Mouse (Mus musculus): ENCODE data around the gene Zdhhc19. TPM values are rescaled to one million over a fixed set of nuclear protein-coding genes. Genes with fewer than 3 reads are reported as not detected.

Gene Zdhhc19
- polyA plus RNA-seq (2011; ENCODE audit: insufficient read depth, insufficient read length, low read depth, missing spikeins) = not detected in 2 replicates

DNA sequence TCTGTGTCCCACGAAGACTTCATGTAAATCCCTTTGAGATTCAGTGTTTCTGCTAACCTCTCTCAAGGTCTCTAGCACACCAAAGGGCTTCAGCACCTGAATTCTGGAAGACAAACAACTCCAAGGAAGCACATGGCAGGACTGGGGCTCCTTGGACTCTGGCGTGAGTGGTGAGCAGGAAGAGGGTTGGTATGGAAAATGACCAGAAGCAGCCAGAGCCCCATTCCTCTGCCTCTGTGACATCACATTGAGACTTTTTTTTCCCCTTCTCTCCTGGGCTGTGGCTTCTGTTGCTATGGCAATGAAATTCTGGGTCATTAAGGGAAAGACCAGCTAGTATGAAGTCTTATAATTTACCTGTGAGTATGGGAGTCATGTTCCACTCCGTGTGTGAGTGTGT lies at the start of gene Zdhhc19:
Gene Zdhhc19, plus strand, starts transcription at position 301 of the 400 bp plus-strand sequence.
- no peak within 1 kb of the TSS for H3K27ac ChIP-seq (ENCODE audit: insufficient read depth, low read length)
- H3K36me3 ChIP-seq (ENCODE audit: control insufficient read depth, insufficient read depth, low read length, poor library complexity, severe bottlenecking) = no peaks in the 10 kb centered on the region
- no peak within 1 kb of the TSS for H3K4me3 ChIP-seq (ENCODE audit: low read depth, low read length)
- no peak within 1 kb of the TSS for H3K9ac ChIP-seq (ENCODE audit: low read depth, poor library complexity, severe bottlenecking)
- H3K27me3 ChIP-seq (ENCODE audit: control insufficient read depth, insufficient read depth, low read length, poor library complexity, severe bottlenecking) = no peaks in the 10 kb centered on the region
- H3K4me1 ChIP-seq (ENCODE audit: control insufficient read depth, insufficient read depth, low read length) = peaks cover 6% of the 10 kb centered on the region
- peaks cover 5% of the 10 kb centered on the region; the same call in 1 of the 2 replicates for H3K9me3 ChIP-seq (replicated peaks; ENCODE audit: control insufficient read depth, insufficient read depth, low read length, poor library complexity, severe bottlenecking)
- no peak for TF ChIP-seq EP300 (IDR thresholded peaks at IDR 0.05; ENCODE audit: insufficient read depth, low read depth, low read length)
- no peak for TF ChIP-seq POLR2A (IDR thresholded peaks at IDR 0.05; ENCODE audit: insufficient read depth, low read length)

DNA sequence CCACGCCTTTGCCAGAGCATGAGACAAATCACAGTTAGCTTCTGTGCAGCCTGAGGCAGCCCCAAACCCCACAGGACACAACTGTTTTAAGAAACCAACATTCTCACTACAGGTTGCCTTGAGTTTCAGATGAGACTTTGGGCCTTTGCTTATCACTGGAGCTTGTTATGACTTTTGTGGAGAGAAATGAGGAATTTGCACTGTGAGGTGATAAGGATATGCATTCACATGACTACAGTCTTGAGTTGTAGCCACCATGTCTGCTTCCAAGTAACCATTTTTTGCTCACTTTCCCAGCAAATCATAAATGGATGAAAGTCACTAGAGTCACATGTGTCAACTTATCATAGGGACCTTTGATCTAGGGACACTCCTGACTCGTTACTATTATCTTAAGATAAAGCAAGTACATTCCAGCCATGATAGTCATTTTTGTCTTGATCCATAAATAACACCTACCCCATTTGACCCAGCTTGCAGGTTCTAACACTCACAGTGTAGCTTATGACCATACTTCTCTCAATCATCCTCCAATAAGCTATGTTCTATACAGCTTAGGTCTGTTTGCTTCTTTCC lies 49.4 kb upstream of the Zdhhc19 start:
- H3K36me3 ChIP-seq (ENCODE audit: control insufficient read depth, insufficient read depth, low read length, poor library complexity, severe bottlenecking) = no peaks in the 10 kb centered on the region
- TF ChIP-seq CTCF (IDR thresholded peaks at IDR 0.05; ENCODE audit: low read depth, low read length) = no peak
- no peak for TF ChIP-seq EP300 (IDR thresholded peaks at IDR 0.05; ENCODE audit: insufficient read depth, low read depth, low read length)
- no peak for TF ChIP-seq POLR2A (IDR thresholded peaks at IDR 0.05; ENCODE audit: insufficient read depth, low read length)
- no peak overlapping the region for H3K27ac ChIP-seq (ENCODE audit: insufficient read depth, low read length)
- H3K9me3 ChIP-seq (replicated peaks; ENCODE audit: control insufficient read depth, insufficient read depth, low read length, poor library complexity, severe bottlenecking) = no peaks in the 10 kb centered on the region; the same call in 1 of the 2 replicates
- H3K9ac ChIP-seq (ENCODE audit: low read depth, poor library complexity, severe bottlenecking) = no peak overlapping the region
- no peak overlapping the region for H3K4me3 ChIP-seq (ENCODE audit: low read depth, low read length)
- H3K4me1 ChIP-seq (ENCODE audit: control insufficient read depth, insufficient read depth, low read length) = peaks cover 3% of the 10 kb centered on the region
- no peaks in the 10 kb centered on the region for H3K27me3 ChIP-seq (ENCODE audit: control insufficient read depth, insufficient read depth, low read length, poor library complexity, severe bottlenecking)

DNA sequence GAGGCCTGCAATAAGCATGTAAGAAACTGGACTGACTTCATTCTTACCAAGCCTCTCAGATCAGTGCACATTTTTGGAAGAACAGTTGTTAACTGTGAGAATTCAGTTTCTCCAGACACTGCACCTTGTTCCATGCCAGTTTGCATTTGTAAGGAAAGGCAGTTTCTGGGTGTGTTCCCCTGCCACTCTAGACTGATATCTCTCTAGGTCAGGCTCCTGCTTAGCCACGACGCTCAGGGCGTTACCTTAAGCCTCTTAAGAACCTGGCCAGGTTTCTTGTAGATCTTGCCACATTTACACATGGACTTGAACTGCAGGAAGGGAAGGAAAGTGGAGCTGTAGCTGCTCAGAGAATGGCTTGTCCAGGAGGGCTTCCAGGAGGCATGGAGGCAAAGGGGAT lies 46.4 kb upstream of the Zdhhc19 start:
- Histone ChIP-seq H3K4me1 (ENCODE audit: control insufficient read depth, insufficient read depth, low read length) (peaks cover 3% of the 10 kb centered on the region), H3K9ac (ENCODE audit: low read depth, poor library complexity, severe bottlenecking) (no peak overlapping the region), H3K9me3 (replicated peaks; ENCODE audit: control insufficient read depth, insufficient read depth, low read length, poor library complexity, severe bottlenecking) (no peaks in the 10 kb centered on the region), H3K27me3 (ENCODE audit: control insufficient read depth, insufficient read depth, low read length, poor library complexity, severe bottlenecking) (no peaks in the 10 kb centered on the region), H3K4me3 (ENCODE audit: low read depth, low read length) (no peak overlapping the region), H3K36me3 (ENCODE audit: control insufficient read depth, insufficient read depth, low read length, poor library complexity, severe bottlenecking) (no peaks in the 10 kb centered on the region), H3K27ac (ENCODE audit: insufficient read depth, low read length) (no peak overlapping the region)
- TF ChIP-seq POLR2A (IDR thresholded peaks at IDR 0.05; ENCODE audit: insufficient read depth, low read length) (no peak), CTCF (IDR thresholded peaks at IDR 0.05; ENCODE audit: low read depth, low read length) (no peak), EP300 (IDR thresholded peaks at IDR 0.05; ENCODE audit: insufficient read depth, low read depth, low read length) (no peak)

DNA sequence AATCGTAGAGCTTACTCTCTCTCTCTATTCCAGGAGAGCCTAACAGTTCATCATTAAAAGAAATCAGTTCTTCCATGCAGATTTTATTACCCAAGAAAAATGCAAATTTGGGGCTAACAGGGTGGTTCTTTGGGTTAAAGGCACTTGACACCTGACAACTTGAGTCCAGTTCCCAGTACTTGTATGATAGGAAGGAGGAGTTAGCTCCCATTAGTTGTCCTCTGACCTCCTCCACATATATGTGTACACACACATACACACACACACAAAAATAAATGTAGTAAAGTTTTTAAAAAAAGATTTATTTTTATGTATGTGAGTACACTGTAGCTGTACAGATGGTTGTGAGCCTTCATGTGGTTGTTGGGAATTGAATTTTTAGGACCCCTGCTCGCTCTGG lies 45.9 kb upstream of the Zdhhc19 start:
- H3K27ac ChIP-seq (ENCODE audit: insufficient read depth, low read length) = no peak overlapping the region
- H3K27me3 ChIP-seq (ENCODE audit: control insufficient read depth, insufficient read depth, low read length, poor library complexity, severe bottlenecking) = no peaks in the 10 kb centered on the region
- H3K4me3 ChIP-seq (ENCODE audit: low read depth, low read length) = no peak overlapping the region
- TF ChIP-seq CTCF (IDR thresholded peaks at IDR 0.05; ENCODE audit: low read depth, low read length) = no peak
- H3K9me3 ChIP-seq (replicated peaks; ENCODE audit: control insufficient read depth, insufficient read depth, low read length, poor library complexity, severe bottlenecking) = no peaks in the 10 kb centered on the region
- peaks cover 3% of the 10 kb centered on the region for H3K4me1 ChIP-seq (ENCODE audit: control insufficient read depth, insufficient read depth, low read length)
- no peaks in the 10 kb centered on the region for H3K36me3 ChIP-seq (ENCODE audit: control insufficient read depth, insufficient read depth, low read length, poor library complexity, severe bottlenecking)
- H3K9ac ChIP-seq (ENCODE audit: low read depth, poor library complexity, severe bottlenecking) = no peak overlapping the region

DNA sequence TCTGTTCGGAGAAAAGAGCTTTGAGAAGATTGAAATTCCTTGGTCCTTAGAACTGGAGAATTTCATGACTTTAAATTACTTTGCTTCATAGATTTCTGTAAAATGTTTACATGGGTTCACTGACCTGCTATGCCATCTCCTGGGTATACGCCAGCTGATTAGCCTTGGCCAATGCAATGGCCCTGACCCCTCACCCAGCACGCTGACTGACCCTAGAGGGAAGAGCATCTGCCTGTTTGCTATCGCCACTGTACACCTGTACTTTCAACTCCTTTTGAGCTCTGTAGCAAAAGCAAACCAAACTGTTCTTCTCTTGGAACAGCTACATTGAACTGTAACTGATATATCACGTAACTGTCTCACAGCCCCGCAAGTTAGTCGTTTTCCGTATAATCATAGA lies 43.0 kb upstream of the Zdhhc19 start:
- Histone ChIP-seq H3K9me3 (replicated peaks; ENCODE audit: control insufficient read depth, insufficient read depth, low read length, poor library complexity, severe bottlenecking) (no peaks in the 10 kb centered on the region), H3K27ac (ENCODE audit: insufficient read depth, low read length) (no peak overlapping the region), H3K4me1 (ENCODE audit: control insufficient read depth, insufficient read depth, low read length) (peaks cover 3% of the 10 kb centered on the region), H3K36me3 (ENCODE audit: control insufficient read depth, insufficient read depth, low read length, poor library complexity, severe bottlenecking) (no peaks in the 10 kb centered on the region), H3K4me3 (ENCODE audit: low read depth, low read length) (no peak overlapping the region), H3K27me3 (ENCODE audit: control insufficient read depth, insufficient read depth, low read length, poor library complexity, severe bottlenecking) (no peaks in the 10 kb centered on the region), H3K9ac (ENCODE audit: low read depth, poor library complexity, severe bottlenecking) (no peak overlapping the region)
- TF ChIP-seq CTCF (IDR thresholded peaks at IDR 0.05; ENCODE audit: low read depth, low read length) = no peak

DNA sequence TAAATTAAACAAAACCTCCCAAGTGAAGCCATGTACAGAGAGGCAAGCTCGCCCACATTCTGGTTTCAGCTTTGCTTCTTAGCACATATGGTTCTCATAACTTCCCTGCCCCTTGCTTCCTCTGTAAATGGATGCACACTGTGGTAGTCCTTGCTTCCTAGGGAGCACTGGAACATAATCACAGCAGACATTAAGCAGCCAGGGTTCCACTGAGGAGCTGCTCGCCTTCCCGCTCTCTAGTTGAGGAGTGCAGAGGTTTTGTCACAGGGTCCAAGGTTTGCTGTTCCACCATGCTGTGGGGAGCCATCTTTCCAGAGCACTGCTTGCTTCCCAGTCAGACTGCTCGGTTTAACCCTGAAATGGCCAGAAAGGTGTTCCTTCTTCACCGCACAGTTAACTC lies 41.4 kb upstream of the Zdhhc19 start:
- H3K4me3 ChIP-seq (ENCODE audit: low read depth, low read length) = no peak overlapping the region
- peaks cover 2% of the 10 kb centered on the region for H3K4me1 ChIP-seq (ENCODE audit: control insufficient read depth, insufficient read depth, low read length)
- no peaks in the 10 kb centered on the region for H3K27me3 ChIP-seq (ENCODE audit: control insufficient read depth, insufficient read depth, low read length, poor library complexity, severe bottlenecking)
- no peak overlapping the region for H3K27ac ChIP-seq (ENCODE audit: insufficient read depth, low read length)
- no peaks in the 10 kb centered on the region for H3K9me3 ChIP-seq (replicated peaks; ENCODE audit: control insufficient read depth, insufficient read depth, low read length, poor library complexity, severe bottlenecking)
- TF ChIP-seq CTCF (IDR thresholded peaks at IDR 0.05; ENCODE audit: low read depth, low read length) (no peak), POLR2A (IDR thresholded peaks at IDR 0.05; ENCODE audit: insufficient read depth, low read length) (no peak), EP300 (IDR thresholded peaks at IDR 0.05; ENCODE audit: insufficient read depth, low read depth, low read length) (no peak)
- no peak overlapping the region for H3K9ac ChIP-seq (ENCODE audit: low read depth, poor library complexity, severe bottlenecking)
- H3K36me3 ChIP-seq (ENCODE audit: control insufficient read depth, insufficient read depth, low read length, poor library complexity, severe bottlenecking) = no peaks in the 10 kb centered on the region
